Mouse (Mus musculus) retina, postnatal 1 day (tissue): ENCODE measurements around the gene Xirp2.
A peak's percentile ranks its signal among the peaks of the same experiment; 100 is the strongest.

Experiments used
- DNase-seq: peaks from one replicate; pipeline ENCODE4 v3.0.0-alpha.2; 2012

The Xirp2 gene

DNA sequence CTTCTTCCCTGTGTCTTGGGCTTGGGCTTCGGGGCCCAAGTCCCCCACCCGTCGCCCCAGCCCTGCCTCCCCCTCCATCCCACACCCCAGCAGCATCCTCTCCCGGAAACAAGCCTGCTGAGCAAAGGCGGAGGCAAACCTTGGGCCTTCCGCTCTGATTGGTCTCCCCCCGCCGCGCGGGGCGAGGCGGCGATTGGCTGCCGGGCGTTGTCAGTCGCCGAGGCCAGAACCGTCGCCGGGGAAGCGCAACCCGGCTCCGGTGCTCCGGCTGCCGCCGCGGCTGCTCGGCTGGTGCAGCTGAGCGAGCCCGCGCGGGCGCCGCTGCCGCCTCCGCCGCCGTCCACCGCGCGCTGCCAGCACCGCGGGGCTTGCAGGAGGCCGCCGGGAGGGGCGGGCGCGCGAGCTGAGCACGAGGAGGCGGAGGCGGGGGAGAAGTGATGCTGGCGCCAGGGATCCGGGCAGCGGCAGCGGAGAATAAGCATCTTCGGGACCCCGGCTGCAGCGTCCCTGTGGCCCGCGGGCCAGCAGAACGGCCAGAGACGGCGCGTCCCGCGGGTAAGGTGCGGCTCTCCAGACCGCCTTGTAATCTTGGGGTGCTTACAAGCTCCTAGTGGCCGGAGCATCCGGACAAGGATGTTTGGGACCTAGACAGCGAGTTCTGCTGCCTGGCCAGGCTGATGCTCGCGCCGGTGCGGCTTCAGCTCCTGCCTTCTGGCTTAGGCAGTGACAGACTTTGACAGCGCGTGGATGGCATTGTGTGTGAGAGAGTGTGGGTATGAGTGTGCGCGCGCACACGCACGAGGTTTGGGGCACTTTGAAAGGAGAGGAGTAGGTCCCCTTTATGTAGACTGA, 119.9 kb downstream of the Xirp2 start, which contains the start of gene B3galt1:
B3galt1 (plus strand) TSS at position 392 of the 852 bp plus-strand sequence.
- DNase-seq: peak; percentile 96

DNA sequence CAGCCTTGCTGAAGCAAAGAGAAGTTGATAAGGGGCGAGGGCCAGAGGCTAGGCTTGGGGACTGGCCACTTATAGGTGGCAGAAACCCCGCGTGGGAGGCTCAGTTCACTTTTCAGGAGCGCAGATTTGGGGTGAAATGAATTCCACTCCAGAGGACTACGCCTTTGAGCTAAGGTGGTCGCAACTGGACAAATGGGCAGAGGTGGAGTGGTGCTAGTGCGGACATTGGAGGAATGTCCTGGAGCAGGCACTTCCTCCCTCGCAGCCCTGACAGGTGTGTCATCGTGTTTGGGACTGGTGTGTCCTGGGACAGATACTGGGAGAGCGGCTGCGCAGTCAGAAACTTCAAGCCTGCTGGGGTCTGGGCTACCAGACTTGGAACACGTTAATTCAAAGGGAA, 120.8 kb downstream of the Xirp2 start:
- no peak for DNase-seq

GRCm38 (mm10) chr2:67567141-67567680, 121.4 kb downstream of the Xirp2 start:
- peak; percentile 36 for DNase-seq
